ENCODE assay signal across 24 mouse cellular contexts in the genomic region with DNA sequence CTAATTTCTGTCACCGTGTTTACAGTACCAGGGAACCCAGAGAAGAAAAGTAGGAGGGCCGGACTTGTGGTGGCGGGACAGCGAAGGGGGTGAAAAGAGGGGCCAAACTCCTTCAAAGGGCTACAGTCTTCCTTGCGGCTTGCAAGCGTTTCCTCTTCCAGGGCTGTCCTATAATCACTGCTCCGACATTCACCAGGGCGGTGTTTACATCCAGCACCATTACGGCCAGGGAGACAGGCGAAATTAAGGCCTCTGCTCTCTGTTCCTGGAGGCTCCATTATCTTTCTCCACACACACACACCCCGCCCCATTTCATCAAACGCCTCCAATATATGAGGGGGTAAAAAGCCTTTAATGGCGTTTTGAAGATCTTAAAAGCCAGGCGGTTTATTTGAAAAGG.
DNase-seq lines count a peak whose midpoint lies in the region; ATAC-seq lines count a peak whose summit lies in the region.
"Had no signal": no experiment of that assay in that cellular context is flagged by ENCODE, and none has a peak within 500 bp of the region (broad histone marks: within the 10 kb centered on the region; RNA-seq: fewer than 3 reads in every experiment).

No protein-coding gene starts in this region.

- no peaks in the 10 kb centered on the region for H3K36me3 ChIP-seq in heart, embryonic 10.5 days
- H3K36me3 ChIP-seq in lung, embryonic 15.5 days = no peaks in the 10 kb centered on the region
- no peaks in the 10 kb centered on the region for H3K36me3 ChIP-seq in embryonic facial prominence, embryonic 14.5 days (ENCODE audit: control insufficient read depth, insufficient read depth, low read length)
- H3K36me3 ChIP-seq in limb, embryonic 10.5 days = no peaks in the 10 kb centered on the region
- H3K36me3 ChIP-seq: embryonic facial prominence, embryonic 12.5 days; forebrain, embryonic 10.5 days; hindbrain, embryonic 13.5 days had no signal

- intact Hi-C loops in heart, postnatal 36 days (cut with DNase I) = no loop called here

- no peak overlapping the region for H3K4me3 ChIP-seq in heart, embryonic 10.5 days
- H3K4me3 ChIP-seq in lung, embryonic 15.5 days = no peak overlapping the region
- no peak overlapping the region for H3K4me3 ChIP-seq in embryonic facial prominence, embryonic 14.5 days (ENCODE audit: low read depth, low read length)
- H3K4me3 ChIP-seq in limb, embryonic 10.5 days = no peak overlapping the region
- H3K4me3 ChIP-seq: embryonic facial prominence, embryonic 12.5 days; erythroblast, embryonic 14.5 days; forebrain, embryonic 10.5 days; hindbrain, embryonic 13.5 days had no signal

- H3K9ac ChIP-seq in lung, embryonic 15.5 days = no peak overlapping the region
- H3K9ac ChIP-seq in embryonic facial prominence, embryonic 14.5 days (ENCODE audit: low read depth, low read length) = 0 out of 2 replicates have a peak overlapping the region, but pooled peaks have one; percentile 15
- H3K9ac ChIP-seq: embryonic facial prominence, embryonic 12.5 days; hindbrain, embryonic 13.5 days had no signal

- 0 out of 2 replicates have a peak, but pooled peaks cover 6% of the 10 kb centered on the region for H3K4me1 ChIP-seq in heart, embryonic 10.5 days
- H3K4me1 ChIP-seq in lung, embryonic 15.5 days = peaks cover 5% of the 10 kb centered on the region; the same call in 1 of the 2 replicates
- 0 out of 2 replicates have a peak, but pooled peaks cover 4% of the 10 kb centered on the region for H3K4me1 ChIP-seq in embryonic facial prominence, embryonic 14.5 days (ENCODE audit: control insufficient read depth, insufficient read depth, low read length)
- peaks cover 10% of the 10 kb centered on the region; the same call in 1 of the 2 replicates for H3K4me1 ChIP-seq in limb, embryonic 10.5 days
- H3K4me1 ChIP-seq: embryonic facial prominence, embryonic 12.5 days; forebrain, embryonic 10.5 days; hindbrain, embryonic 13.5 days had no signal

- peak overlapping the region; percentile 42; the same call in 1 of the 2 replicates for H3K27ac ChIP-seq in heart, embryonic 10.5 days
- peak overlapping the region; percentile 50 for H3K27ac ChIP-seq in lung, embryonic 15.5 days
- H3K27ac ChIP-seq in embryonic facial prominence, embryonic 14.5 days (replicated peaks; ENCODE audit: low read depth, low read length) = no peak overlapping the region
- H3K27ac ChIP-seq in limb, embryonic 10.5 days = 0 out of 2 replicates have a peak overlapping the region, but pooled peaks have one; percentile 19
- H3K27ac ChIP-seq: embryonic facial prominence, embryonic 12.5 days; forebrain, embryonic 10.5 days; hindbrain, embryonic 13.5 days; hindbrain, postnatal 0 days had no signal

- H3K4me2 ChIP-seq in lung, embryonic 15.5 days = no peak overlapping the region
- H3K4me2 ChIP-seq in embryonic facial prominence, embryonic 14.5 days (ENCODE audit: low read depth, low read length) = no peak overlapping the region
- H3K4me2 ChIP-seq: embryonic facial prominence, embryonic 12.5 days; hindbrain, embryonic 13.5 days had no signal

- H3K9me3 ChIP-seq in heart, embryonic 10.5 days = no peaks in the 10 kb centered on the region
- H3K9me3 ChIP-seq in lung, embryonic 15.5 days = no peaks in the 10 kb centered on the region
- H3K9me3 ChIP-seq in embryonic facial prominence, embryonic 14.5 days (ENCODE audit: control insufficient read depth, low read length) = no peaks in the 10 kb centered on the region
- no peaks in the 10 kb centered on the region for H3K9me3 ChIP-seq in limb, embryonic 10.5 days (replicated peaks)
- H3K9me3 ChIP-seq: embryonic facial prominence, embryonic 12.5 days; hindbrain, embryonic 13.5 days had no signal

- H3K27me3 ChIP-seq in heart, embryonic 10.5 days (ENCODE audit: insufficient read depth, poor library complexity, severe bottlenecking) = no peaks in the 10 kb centered on the region
- H3K27me3 ChIP-seq in lung, embryonic 15.5 days = no peaks in the 10 kb centered on the region
- H3K27me3 ChIP-seq in embryonic facial prominence, embryonic 14.5 days (replicated peaks; ENCODE audit: control insufficient read depth, insufficient read depth, low read length) = no peaks in the 10 kb centered on the region
- H3K27me3 ChIP-seq in limb, embryonic 10.5 days (ENCODE audit: low read depth, poor library complexity, severe bottlenecking) = peaks cover 10% of the 10 kb centered on the region; the same call in 1 of the 2 replicates
- H3K27me3 ChIP-seq: CH12.LX; embryonic facial prominence, embryonic 12.5 days; hindbrain, embryonic 13.5 days; Patski had no signal

- ATAC-seq in lung, embryonic 15.5 days (ENCODE audit: borderline replicate concordance, extremely low read depth, low FRiP score, low TSS enrichment) = peak; percentile 60; the same call in 1 of the 2 replicates
- ATAC-seq in embryonic facial prominence, embryonic 14.5 days (ENCODE audit: low read depth) = no peak; the same call in 1 of the 2 replicates
- ATAC-seq: activated CD4-positive, CD25-positive, alpha-beta regulatory T cell, adult 4 months; forebrain, embryonic 14.5 days; hindbrain, postnatal 0 days; Patski had no signal

- 63% methylated on average over 14 of the region's 14 CpGs for WGBS in heart, embryonic 10.5 days
- 30% methylated on average over 14 of the region's 14 CpGs for WGBS in lung, embryonic 15.5 days
- 62% methylated on average over 14 of the region's 14 CpGs for WGBS in embryonic facial prominence, embryonic 14.5 days
- WGBS in limb, embryonic 10.5 days = 30% methylated on average over 14 of the region's 14 CpGs

- no peak for DNase-seq in heart, embryonic 10.5 days (ENCODE audit: low spot score)
- DNase-seq in heart, postnatal 36 days = no peak
- DNase-seq in lung, postnatal 36 days = no peak
- DNase-seq in embryonic facial prominence, embryonic 14.5 days (ENCODE audit: low spot score) = peak; percentile 35
- DNase-seq in limb, embryonic 10.5 days (ENCODE audit: low spot score) = no peak
- no peak for DNase-seq in kidney, adult 18-20 months
- DNase-seq: adrenal gland, adult 2 months; adrenal gland, postnatal 25 days; cerebellum, adult 18-20 months; cerebellum, adult 9-11 months; cerebellum, postnatal 36 days; gastrocnemius, postnatal 36 days; heart, adult 11 months; heart, postnatal 10 days had no signal
